Mouse (Mus musculus): ENCODE measurements around the gene Gpr61. TPM values are rescaled to one million over a fixed set of nuclear protein-coding genes. Genes with fewer than 3 reads are reported as not detected.

Gpr61 gene
- total RNA-seq, 1 experiment, result 0.09 TPM

DNA sequence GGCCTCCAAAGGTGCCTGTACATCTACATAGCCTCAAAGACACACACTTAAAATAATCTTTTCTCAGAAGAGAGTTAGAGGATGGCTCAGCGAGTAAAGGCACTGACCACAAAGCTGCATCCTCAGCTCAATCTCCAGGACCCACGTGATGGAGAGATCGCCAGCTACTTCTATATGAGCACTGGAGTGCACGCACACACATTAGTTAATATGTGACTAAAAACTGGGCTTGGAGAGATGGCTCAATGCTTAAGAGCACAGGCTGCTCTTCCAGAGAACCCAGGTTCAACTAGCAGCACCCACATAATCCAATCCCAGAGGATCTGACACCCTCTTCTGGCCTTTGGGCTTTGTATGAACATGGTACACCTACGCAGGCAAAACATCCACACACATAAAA is 23.5 kb downstream of the Gpr61 start:
- Histone ChIP-seq H3K4me1 (ENCODE audit: control insufficient read depth in 2 of 2, insufficient read depth in 2 of 2, low read length in 2 of 2, poor library complexity in 1 of 2) (peaks cover 0 to 3% of the 10 kb centered on the region in 2 experiments; a peak in 1 of 4 replicates), H3K27ac (ENCODE audit: insufficient read depth, low read depth, low read length, poor library complexity, severe bottlenecking) (no peak overlapping the region), H3K9ac (ENCODE audit: insufficient read depth, low read depth, low read length, poor library complexity, severe bottlenecking) (no peak overlapping the region), H3K36me3 (ENCODE audit: control insufficient read depth, insufficient read depth, low read length, poor library complexity, severe bottlenecking) (no peaks in the 10 kb centered on the region), H3K9me3 (ENCODE audit: control insufficient read depth, insufficient read depth, low read depth, low read length) (no peaks in the 10 kb centered on the region), H3K4me3 (ENCODE audit: insufficient read depth in 1 of 2, low read depth in 1 of 2, low read length in 2 of 2, poor library complexity in 1 of 2, severe bottlenecking in 1 of 2) (no peak overlapping the region)
- in situ Hi-C loops (cut with MboI; ENCODE audit: low sequenced_read_pairs in 2 of 2, unreplicated experiment in 2 of 2), result no loop called here
- DNase-seq (ENCODE audit: low read depth, low spot score), result no peak
- no peak for TF ChIP-seq MAFK (IDR thresholded peaks at IDR 0.05; ENCODE audit: insufficient read depth, low read depth, low read length)
- TF ChIP-seq CHD2 (IDR thresholded peaks at IDR 0.05; ENCODE audit: low read depth, low read length), result no peak
- no peak for TF ChIP-seq HCFC1 (IDR thresholded peaks at IDR 0.05; ENCODE audit: borderline replicate concordance, insufficient read depth, low read length)
- TF ChIP-seq ZNF384 (IDR thresholded peaks at IDR 0.05; ENCODE audit: low read depth, low read length), result no peak
- no peak for TF ChIP-seq ZC3H11A (IDR thresholded peaks at IDR 0.05; ENCODE audit: borderline replicate concordance, low read depth, low read length)

DNA sequence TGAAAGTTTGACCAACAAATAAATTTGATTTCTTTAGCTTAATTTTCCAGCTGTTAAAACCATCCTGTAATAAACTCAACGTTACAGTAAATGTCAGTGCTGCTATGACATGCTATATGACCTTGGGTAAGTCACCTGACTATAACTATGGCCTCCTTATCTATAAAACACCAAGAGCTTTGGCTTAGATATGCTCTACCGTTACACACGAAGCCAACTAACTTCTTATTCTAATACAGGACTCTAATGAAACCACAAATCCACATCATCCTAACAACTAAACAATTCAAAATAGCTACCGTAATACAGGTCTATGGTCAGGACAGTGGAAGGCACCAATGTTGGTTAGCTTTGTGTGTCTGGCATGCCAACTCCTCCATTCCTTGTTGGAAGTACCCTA is 24.9 kb downstream of the Gpr61 start:
- TF ChIP-seq MAFK (IDR thresholded peaks at IDR 0.05; ENCODE audit: insufficient read depth, low read depth, low read length) (no peak), ZNF384 (IDR thresholded peaks at IDR 0.05; ENCODE audit: low read depth, low read length) (no peak), ZC3H11A (IDR thresholded peaks at IDR 0.05; ENCODE audit: borderline replicate concordance, low read depth, low read length) (no peak), CHD2 (IDR thresholded peaks at IDR 0.05; ENCODE audit: low read depth, low read length) (no peak), HCFC1 (IDR thresholded peaks at IDR 0.05; ENCODE audit: borderline replicate concordance, insufficient read depth, low read length) (no peak)
- in situ Hi-C loops (cut with MboI; ENCODE audit: low sequenced_read_pairs in 2 of 2, unreplicated experiment in 2 of 2), result no loop called here
- DNase-seq (ENCODE audit: low read depth, low spot score), result no peak
- H3K9ac ChIP-seq (ENCODE audit: insufficient read depth, low read depth, low read length, poor library complexity, severe bottlenecking), result no peak overlapping the region
- H3K4me3 ChIP-seq (ENCODE audit: insufficient read depth in 1 of 2, low read depth in 1 of 2, low read length in 2 of 2, poor library complexity in 1 of 2, severe bottlenecking in 1 of 2), result no peak overlapping the region
- no peaks in the 10 kb centered on the region for H3K36me3 ChIP-seq (ENCODE audit: control insufficient read depth, insufficient read depth, low read length, poor library complexity, severe bottlenecking)
- H3K27ac ChIP-seq (ENCODE audit: insufficient read depth, low read depth, low read length, poor library complexity, severe bottlenecking), result no peak overlapping the region
- H3K9me3 ChIP-seq (ENCODE audit: control insufficient read depth, insufficient read depth, low read depth, low read length), result no peaks in the 10 kb centered on the region
- peaks cover 0 to 3% of the 10 kb centered on the region in 2 experiments; a peak in 1 of 4 replicates for H3K4me1 ChIP-seq (ENCODE audit: control insufficient read depth in 2 of 2, insufficient read depth in 2 of 2, low read length in 2 of 2, poor library complexity in 1 of 2)

DNA sequence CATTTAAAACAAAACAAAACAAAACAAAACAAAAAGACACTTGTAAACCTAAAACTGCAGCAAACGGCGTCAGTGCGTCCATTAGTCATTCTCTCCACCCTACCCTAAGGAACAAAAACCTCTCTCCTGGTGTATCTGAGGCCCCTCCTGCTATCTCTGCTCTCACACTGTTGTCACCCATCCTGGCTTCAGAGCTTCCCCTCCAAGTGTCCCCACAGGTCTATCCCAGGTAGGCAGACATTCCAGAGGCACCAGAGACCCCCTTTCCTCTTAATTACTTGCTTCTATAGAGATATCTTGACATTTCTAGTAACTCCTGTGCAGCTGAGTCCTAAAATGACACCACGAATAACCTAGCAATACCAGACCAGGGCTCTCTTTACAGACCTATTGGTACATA is 25.3 kb downstream of the Gpr61 start:
- no peaks in the 10 kb centered on the region for H3K36me3 ChIP-seq (ENCODE audit: control insufficient read depth, insufficient read depth, low read length, poor library complexity, severe bottlenecking)
- no peak for DNase-seq (ENCODE audit: low read depth, low spot score)
- no peak for TF ChIP-seq CHD2 (IDR thresholded peaks at IDR 0.05; ENCODE audit: low read depth, low read length)
- TF ChIP-seq ZC3H11A (IDR thresholded peaks at IDR 0.05; ENCODE audit: borderline replicate concordance, low read depth, low read length), result no peak
- no peak for TF ChIP-seq MAFK (IDR thresholded peaks at IDR 0.05; ENCODE audit: insufficient read depth, low read depth, low read length)
- no peak for TF ChIP-seq HCFC1 (IDR thresholded peaks at IDR 0.05; ENCODE audit: borderline replicate concordance, insufficient read depth, low read length)
- no peak for TF ChIP-seq ZNF384 (IDR thresholded peaks at IDR 0.05; ENCODE audit: low read depth, low read length)
- H3K27ac ChIP-seq (ENCODE audit: insufficient read depth, low read depth, low read length, poor library complexity, severe bottlenecking), result no peak overlapping the region
- H3K9ac ChIP-seq (ENCODE audit: insufficient read depth, low read depth, low read length, poor library complexity, severe bottlenecking), result no peak overlapping the region
- no peak overlapping the region for H3K4me3 ChIP-seq (ENCODE audit: insufficient read depth in 1 of 2, low read depth in 1 of 2, low read length in 2 of 2, poor library complexity in 1 of 2, severe bottlenecking in 1 of 2)
- no peaks in the 10 kb centered on the region for H3K9me3 ChIP-seq (ENCODE audit: control insufficient read depth, insufficient read depth, low read depth, low read length)
- in situ Hi-C loops (cut with MboI; ENCODE audit: low sequenced_read_pairs in 2 of 2, unreplicated experiment in 2 of 2), result no loop called here
- H3K4me1 ChIP-seq (ENCODE audit: control insufficient read depth in 2 of 2, insufficient read depth in 2 of 2, low read length in 2 of 2, poor library complexity in 1 of 2), result peaks cover 0 to 3% of the 10 kb centered on the region in 2 experiments; a peak in 1 of 4 replicates

DNA sequence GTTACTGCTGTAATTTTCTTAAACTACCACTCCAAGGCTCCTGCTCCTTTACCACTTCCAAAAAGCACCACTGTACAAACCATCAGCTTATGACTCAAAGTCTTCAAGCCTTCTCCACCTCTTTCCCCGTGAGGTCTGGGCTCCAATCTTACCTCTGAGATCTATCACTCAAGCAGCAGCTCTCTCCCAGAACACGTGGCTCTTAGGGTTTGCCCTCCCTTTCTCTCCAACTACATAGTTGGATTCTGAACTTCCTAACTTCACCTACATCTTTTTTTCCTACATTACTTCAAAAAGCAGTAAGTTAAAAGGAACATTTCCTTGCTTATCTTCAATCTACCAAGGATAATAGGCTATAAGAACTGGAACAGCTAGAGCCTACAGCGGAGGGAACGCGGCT is 26.2 kb downstream of the Gpr61 start:
- Histone ChIP-seq H3K9me3 (ENCODE audit: control insufficient read depth, insufficient read depth, low read depth, low read length) (no peaks in the 10 kb centered on the region), H3K4me3 (ENCODE audit: insufficient read depth in 1 of 2, low read depth in 1 of 2, low read length in 2 of 2, poor library complexity in 1 of 2, severe bottlenecking in 1 of 2) (no peak overlapping the region), H3K9ac (ENCODE audit: insufficient read depth, low read depth, low read length, poor library complexity, severe bottlenecking) (no peak overlapping the region), H3K4me1 (ENCODE audit: control insufficient read depth in 2 of 2, insufficient read depth in 2 of 2, low read length in 2 of 2, poor library complexity in 1 of 2) (peaks cover 0 to 3% of the 10 kb centered on the region in 2 experiments; a peak in 1 of 4 replicates), H3K27ac (ENCODE audit: insufficient read depth, low read depth, low read length, poor library complexity, severe bottlenecking) (no peak overlapping the region), H3K36me3 (ENCODE audit: control insufficient read depth, insufficient read depth, low read length, poor library complexity, severe bottlenecking) (no peaks in the 10 kb centered on the region)
- DNase-seq (ENCODE audit: low read depth, low spot score), result no peak
- in situ Hi-C loops (cut with MboI; ENCODE audit: low sequenced_read_pairs in 2 of 2, unreplicated experiment in 2 of 2), result no loop called here
- no peak for TF ChIP-seq ZC3H11A (IDR thresholded peaks at IDR 0.05; ENCODE audit: borderline replicate concordance, low read depth, low read length)
- no peak for TF ChIP-seq HCFC1 (IDR thresholded peaks at IDR 0.05; ENCODE audit: borderline replicate concordance, insufficient read depth, low read length)
- TF ChIP-seq ZNF384 (IDR thresholded peaks at IDR 0.05; ENCODE audit: low read depth, low read length), result no peak
- TF ChIP-seq MAFK (IDR thresholded peaks at IDR 0.05; ENCODE audit: insufficient read depth, low read depth, low read length), result no peak
- no peak for TF ChIP-seq CHD2 (IDR thresholded peaks at IDR 0.05; ENCODE audit: low read depth, low read length)

DNA sequence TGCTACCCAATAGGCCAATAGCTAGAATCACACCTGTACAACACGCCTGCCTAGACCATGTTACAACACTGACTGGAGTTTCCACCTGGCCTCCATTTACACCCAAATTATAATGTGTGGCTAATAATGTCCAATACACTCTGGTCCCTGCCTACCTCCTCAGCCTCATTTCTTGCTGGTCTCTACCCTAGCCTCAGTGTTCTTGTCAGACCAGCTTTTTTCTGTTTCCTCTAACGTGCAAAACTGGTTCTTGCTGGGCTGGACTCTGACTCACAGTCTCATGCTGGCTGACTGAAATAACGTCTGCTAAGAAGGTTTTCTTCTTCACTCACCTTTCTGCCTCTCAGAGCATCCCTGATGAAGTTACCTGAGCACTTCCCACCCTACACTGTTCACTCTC is 28.4 kb downstream of the Gpr61 start:
- TF ChIP-seq MAFK (IDR thresholded peaks at IDR 0.05; ENCODE audit: insufficient read depth, low read depth, low read length) (no peak), ZNF384 (IDR thresholded peaks at IDR 0.05; ENCODE audit: low read depth, low read length) (no peak), ZC3H11A (IDR thresholded peaks at IDR 0.05; ENCODE audit: borderline replicate concordance, low read depth, low read length) (no peak), CHD2 (IDR thresholded peaks at IDR 0.05; ENCODE audit: low read depth, low read length) (no peak), HCFC1 (IDR thresholded peaks at IDR 0.05; ENCODE audit: borderline replicate concordance, insufficient read depth, low read length) (no peak)
- H3K4me3 ChIP-seq (ENCODE audit: insufficient read depth in 1 of 2, low read depth in 1 of 2, low read length in 2 of 2, poor library complexity in 1 of 2, severe bottlenecking in 1 of 2), result no peak overlapping the region

More for the DNA sequence above, 28.4 kb downstream of the Gpr61 start:
- in situ Hi-C loops (cut with MboI; ENCODE audit: low sequenced_read_pairs in 2 of 2, unreplicated experiment in 2 of 2), result no loop called here
- Histone ChIP-seq H3K9ac (ENCODE audit: insufficient read depth, low read depth, low read length, poor library complexity, severe bottlenecking) (no peak overlapping the region), H3K36me3 (ENCODE audit: control insufficient read depth, insufficient read depth, low read length, poor library complexity, severe bottlenecking) (peaks cover 3% of the 10 kb centered on the region; the same call in 1 of the 2 replicates), H3K4me1 (ENCODE audit: control insufficient read depth in 2 of 2, insufficient read depth in 2 of 2, low read length in 2 of 2, poor library complexity in 1 of 2) (peaks cover 0 to 3% of the 10 kb centered on the region in 2 experiments; a peak in 1 of 4 replicates), H3K27ac (ENCODE audit: insufficient read depth, low read depth, low read length, poor library complexity, severe bottlenecking) (no peak overlapping the region), H3K9me3 (ENCODE audit: control insufficient read depth, insufficient read depth, low read depth, low read length) (no peaks in the 10 kb centered on the region)
- DNase-seq (ENCODE audit: low read depth, low spot score), result no peak

All from ES-E14 (cell line).